Mouse (Mus musculus) small intestine, adult 2 months (tissue): ENCODE data around the gene Ccpg1. TPM values are rescaled to one million over a fixed set of nuclear protein-coding genes. Genes with fewer than 3 reads are reported as not detected.

Experiments used
- H3K27ac ChIP-seq: fragments of 200-500 bp; 2 replicates; pipeline ENCODE4 v1.5.1; 2012; ENCODE audit warnings: low read depth, low read length, control low read depth, inconsistent platforms; ENCODE audit not compliant: insufficient read depth
- H3K27me3 ChIP-seq: fragments of 200-500 bp; 2 replicates; pipeline ENCODE4 v1.6.1; 2012; ENCODE audit warnings: mild to moderate bottlenecking, moderate library complexity, low read length, inconsistent platforms; ENCODE audit not compliant: control insufficient read depth, insufficient read depth
- H3K36me3 ChIP-seq: fragments of 200-500 bp; 2 replicates; pipeline ENCODE4 v1.6.1; 2012; ENCODE audit warnings: mild to moderate bottlenecking, low read length, control low read depth, inconsistent platforms; ENCODE audit not compliant: control insufficient read depth, insufficient read depth
- H3K4me1 ChIP-seq: fragments of 200-500 bp; 2 replicates; pipeline ENCODE4 v1.6.1; 2012; ENCODE audit warnings: low read length, inconsistent platforms, mixed read lengths; ENCODE audit not compliant: control insufficient read depth, insufficient read depth, insufficient read length
- H3K4me3 ChIP-seq: fragments of 200-500 bp; 2 replicates; pipeline ENCODE4 v1.5.1; 2012; ENCODE audit warnings: low read depth, mild to moderate bottlenecking, control low read depth, inconsistent platforms, low read length, moderate library complexity
- CTCF ChIP-seq: fragments of 200-500 bp; IDR thresholded peaks from 2 replicates; pipeline ENCODE4 v1.5.1; 2012; ENCODE audit warnings: low read depth, mild to moderate bottlenecking, control low read depth, inconsistent platforms, low read length, moderate library complexity, mixed read lengths; ENCODE audit not compliant: insufficient replicate concordance, insufficient read length; ENCODE audit errors: extremely low read depth
- POLR2A ChIP-seq: fragments of 200-500 bp; IDR thresholded peaks from 2 replicates; pipeline ENCODE4 v1.6.1; 2012; ENCODE audit warnings: low read depth, mild to moderate bottlenecking, control low read depth, inconsistent platforms, low read length, moderate library complexity
- WGBS: fragments of 180-500 bp; shearing (Covaris S2); methylation state at CpG from one replicate; pipeline ENCODE4 v1.1.7; 2018; 5-methylcytosine and 5-hydroxymethylcytosine counted together
- polyA plus RNA-seq: library from polyadenylated mRNA; depleted of rRNA; stranded (reverse); fragments of >200 nt; gene quantifications from 2 replicates; pipeline ENCODE4 v1.2.3, GENCODE M21; 2012

Ccpg1 gene
- polyA plus RNA-seq, 1 experiment = 3.1 TPM

DNA sequence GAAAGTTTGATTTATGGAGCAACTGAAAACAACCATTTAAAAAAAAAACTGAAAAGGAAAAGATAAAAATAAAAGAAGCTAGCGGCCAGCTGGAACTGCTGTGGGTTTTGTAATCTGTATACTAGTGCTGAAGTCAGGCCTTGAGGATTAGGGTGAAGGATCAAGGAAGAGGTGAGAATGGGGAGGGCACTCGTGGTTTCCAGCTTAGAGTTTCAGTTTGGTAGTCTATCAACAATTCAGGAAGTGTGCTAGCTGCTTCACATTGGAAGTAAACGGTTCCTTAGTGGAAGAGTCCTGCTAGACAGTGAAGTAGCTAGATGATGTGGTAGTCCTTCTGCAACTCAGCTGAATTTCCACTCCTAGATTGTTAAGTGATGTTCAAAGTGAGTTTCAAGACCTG lies 23.2 kb downstream of the Ccpg1 start:
- Histone ChIP-seq H3K36me3 (peaks cover 41% of the 10 kb centered on the region), H3K4me1 (no peaks in the 10 kb centered on the region), H3K27me3 (no peaks in the 10 kb centered on the region), H3K27ac (no peak overlapping the region), H3K4me3 (no peak overlapping the region)
- 59% methylated on average over 3 of the region's 3 CpGs for WGBS
- no peak for TF ChIP-seq CTCF
- TF ChIP-seq POLR2A = no peak

- 95% methylated on average over 4 of the region's 4 CpGs for WGBS
- Histone ChIP-seq H3K27me3 (no peaks in the 10 kb centered on the region), H3K4me3 (no peak overlapping the region), H3K4me1 (no peaks in the 10 kb centered on the region), H3K27ac (no peak overlapping the region), H3K36me3 (peaks cover 43% of the 10 kb centered on the region)
- TF ChIP-seq POLR2A (no peak), CTCF (no peak)
Observed at GRCm38 (mm10) chr9:73012629-73013028, 27.4 kb downstream of the Ccpg1 start.

- H3K36me3 ChIP-seq = peaks cover 47% of the 10 kb centered on the region
- TF ChIP-seq POLR2A = no peak
- no peak for TF ChIP-seq CTCF
- no peak overlapping the region for H3K27ac ChIP-seq
- H3K27me3 ChIP-seq = no peaks in the 10 kb centered on the region
- H3K4me1 ChIP-seq = no peaks in the 10 kb centered on the region
- H3K4me3 ChIP-seq = no peak overlapping the region
- WGBS = 75% methylated on average over 13 of the region's 13 CpGs
Observed at GRCm38 (mm10) chr9:73014724-73015123, 29.5 kb downstream of the Ccpg1 start.

GRCm38 (mm10) chr9:73019841-73020240 lies 34.6 kb downstream of the Ccpg1 start:
- Histone ChIP-seq H3K4me1 (no peaks in the 10 kb centered on the region), H3K27me3 (no peaks in the 10 kb centered on the region), H3K36me3 (peaks cover 47% of the 10 kb centered on the region), H3K4me3 (no peak overlapping the region), H3K27ac (no peak overlapping the region)
- 86% methylated on average over 10 of the region's 10 CpGs for WGBS
- TF ChIP-seq CTCF = no peak
- no peak for TF ChIP-seq POLR2A

GRCm38 (mm10) chr9:73020566-73021097 lies 35.4 kb downstream of the Ccpg1 start:
- H3K27ac ChIP-seq = no peak overlapping the region
- WGBS = 89% methylated on average over 5 of the region's 5 CpGs
- peaks cover 43% of the 10 kb centered on the region for H3K36me3 ChIP-seq
- TF ChIP-seq POLR2A (no peak), CTCF (no peak)
- no peak overlapping the region for H3K4me3 ChIP-seq
- no peaks in the 10 kb centered on the region for H3K27me3 ChIP-seq
- H3K4me1 ChIP-seq = no peaks in the 10 kb centered on the region

GRCm38 (mm10) chr9:73025818-73026636 lies 40.8 kb downstream of the Ccpg1 start:
- Histone ChIP-seq H3K36me3 (peaks cover 21% of the 10 kb centered on the region), H3K27ac (no peak overlapping the region), H3K4me1 (no peaks in the 10 kb centered on the region), H3K4me3 (no peak overlapping the region), H3K27me3 (no peaks in the 10 kb centered on the region)
- WGBS = 65% methylated on average over 17 of the region's 17 CpGs
- TF ChIP-seq POLR2A (no peak), CTCF (no peak)

- 86% methylated on average over 1 of the region's 1 CpGs for WGBS
- no peaks in the 10 kb centered on the region for H3K27me3 ChIP-seq
- H3K27ac ChIP-seq = no peak overlapping the region
- H3K4me3 ChIP-seq = no peak overlapping the region
- peaks cover 18% of the 10 kb centered on the region for H3K36me3 ChIP-seq
- TF ChIP-seq CTCF = no peak
- no peak for TF ChIP-seq POLR2A
- H3K4me1 ChIP-seq = no peaks in the 10 kb centered on the region
Observed at GRCm38 (mm10) chr9:73030443-73030842, 45.2 kb downstream of the Ccpg1 start.
